Mouse (Mus musculus) hematopoietic stem cell, adult 5-6 weeks (primary cell): ENCODE measurements around the gene Gm10803. TPM values are rescaled to one million over a fixed set of nuclear protein-coding genes. Genes with fewer than 3 reads are reported as not detected.
A peak's percentile ranks its signal among the peaks of the same experiment; 100 is the strongest.

Experiments
- ATAC-seq, 2 experiments: fragments of 125-278 bp in 1 of 2; replicated peaks in 1 of 2; 2 replicates each; pipeline ENCODE4 v1.8.0; 2016 to 2017; ENCODE audit warnings: inconsistent platforms in 2 of 2, mild to moderate bottlenecking in 2 of 2, moderate number of reproducible peaks in 2 of 2, low read depth in 1 of 2, moderate TSS enrichment in 1 of 2; ENCODE audit not compliant: low FRiP score in 2 of 2, poor library complexity in 2 of 2, severe bottlenecking in 2 of 2, insufficient read depth in 1 of 2, low TSS enrichment in 1 of 2
- total RNA-seq: library from RNA; stranded (forward); fragments of 172-1452, 232-1000 nt; gene quantifications from 2 replicates; pipeline ENCODE4 v1.2.3, GENCODE M21; 2017

The Gm10803 gene
- total RNA-seq, 1 experiment from 2014 or later: not detected

DNA sequence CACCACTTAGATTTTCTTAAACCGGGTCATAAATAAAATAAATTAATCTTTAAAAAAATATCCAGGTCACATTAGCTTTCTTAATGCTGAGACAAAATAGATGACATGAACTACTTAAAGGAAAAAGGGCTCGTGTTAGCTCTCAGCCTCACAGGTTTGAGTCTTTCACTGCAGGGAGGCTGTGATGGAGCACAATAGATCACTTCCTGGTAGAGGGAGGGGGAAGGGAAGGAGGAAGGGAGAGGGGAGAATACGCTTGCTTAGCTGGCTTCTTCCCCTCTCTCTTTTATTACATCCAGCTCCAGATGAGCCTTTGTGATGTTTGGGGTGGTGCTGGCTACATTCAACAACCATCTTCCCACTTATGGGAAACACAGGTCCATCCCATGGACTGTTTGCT is 20.9 kb downstream of the Gm10803 start:
- ATAC-seq: no peak

DNA sequence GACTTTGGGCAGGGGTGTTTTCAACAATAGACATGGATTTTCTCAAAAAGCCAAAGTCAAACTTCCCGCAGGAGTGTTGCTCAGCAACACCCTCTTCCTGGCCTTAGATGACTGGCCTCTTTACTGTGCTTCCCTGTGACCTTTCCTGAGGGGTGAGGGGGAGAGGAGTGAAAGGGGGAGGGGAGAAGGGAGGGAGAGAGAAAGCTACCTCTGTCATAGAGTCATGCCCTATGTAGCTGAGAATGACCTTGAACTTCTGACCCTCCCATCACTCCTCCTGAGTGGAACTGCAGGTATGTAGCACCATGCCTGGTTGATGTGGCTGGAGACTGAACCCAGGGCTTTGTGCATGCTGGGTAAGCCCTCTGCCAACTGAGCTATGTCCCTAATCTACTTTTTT is 25.5 kb downstream of the Gm10803 start:
- ATAC-seq: no peak

- ATAC-seq: no peak
Measured at GRCm38 (mm10) chr2:93587446-93587845, 27.1 kb downstream of the Gm10803 start.

DNA sequence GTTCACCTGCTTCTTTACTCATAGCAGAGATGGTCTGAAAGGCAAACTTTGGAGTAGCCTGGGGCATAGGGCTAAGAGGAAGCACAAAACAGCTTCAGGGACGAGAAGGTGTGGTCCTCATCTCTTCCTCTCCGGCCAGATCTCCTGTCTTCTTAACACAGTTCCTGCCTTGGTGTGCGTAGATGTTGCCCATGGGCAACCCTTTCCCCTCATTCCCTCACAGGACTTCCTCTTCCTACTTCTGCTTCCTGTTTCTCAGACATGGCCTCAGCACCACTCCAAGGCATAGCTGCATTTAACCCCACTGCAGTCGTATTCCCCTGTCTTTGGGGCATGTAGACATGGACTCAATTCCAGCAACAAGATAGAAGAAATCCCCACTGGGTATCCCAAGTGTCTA is 29.5 kb downstream of the Gm10803 start:
- peak in 1 of 2 experiments; percentile 33; a peak in 1 of 4 replicates for ATAC-seq

- no peak for ATAC-seq
Measured at GRCm38 (mm10) chr2:93591706-93592105, 31.3 kb downstream of the Gm10803 start.

GRCm38 (mm10) chr2:93592164-93592790 is 31.9 kb downstream of the Gm10803 start:
- ATAC-seq: no peak

DNA sequence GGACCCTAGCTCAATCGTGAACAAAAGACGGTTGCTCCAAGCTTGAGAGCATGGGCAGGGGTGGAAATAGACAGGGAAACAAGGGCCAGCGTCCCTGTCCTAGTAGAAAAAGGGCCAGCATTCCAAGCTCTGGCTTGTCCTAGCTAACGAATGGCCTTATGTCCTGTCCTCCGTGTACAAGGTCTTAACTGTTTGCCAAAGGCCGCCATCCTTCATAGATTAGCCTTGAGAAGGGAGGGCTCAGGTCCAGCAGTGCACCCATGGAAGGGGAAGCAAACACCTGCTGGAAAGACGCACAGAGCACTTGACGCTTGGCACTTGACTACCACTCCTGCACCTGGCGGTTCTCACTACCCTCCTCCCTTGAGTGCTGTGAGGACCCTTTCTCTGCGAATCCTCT is 32.8 kb downstream of the Gm10803 start:
- no peak for ATAC-seq

GRCm38 (mm10) chr2:93597145-93597544 is 36.8 kb downstream of the Gm10803 start:
- no peak for ATAC-seq

DNA sequence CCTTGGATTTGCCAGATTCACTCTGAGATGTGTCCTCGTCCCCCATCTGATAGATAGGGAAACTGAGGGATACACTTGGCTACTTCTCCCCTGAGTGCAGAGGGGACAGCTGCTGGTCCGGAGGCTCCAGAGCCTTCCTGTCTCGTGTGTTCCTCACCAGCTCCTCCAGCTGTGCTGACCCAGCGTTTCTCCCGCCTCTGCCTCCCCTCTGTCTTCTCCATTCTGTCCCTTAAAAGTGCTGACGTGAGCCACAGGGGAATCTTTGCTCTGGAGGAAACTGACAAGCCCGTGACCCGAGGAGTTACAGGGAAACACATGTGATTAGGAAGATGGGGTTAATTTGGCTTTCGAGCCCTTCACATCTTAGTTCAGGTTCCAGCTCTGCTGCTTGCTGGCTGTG is 39.4 kb downstream of the Gm10803 start:
- ATAC-seq: no peak

DNA sequence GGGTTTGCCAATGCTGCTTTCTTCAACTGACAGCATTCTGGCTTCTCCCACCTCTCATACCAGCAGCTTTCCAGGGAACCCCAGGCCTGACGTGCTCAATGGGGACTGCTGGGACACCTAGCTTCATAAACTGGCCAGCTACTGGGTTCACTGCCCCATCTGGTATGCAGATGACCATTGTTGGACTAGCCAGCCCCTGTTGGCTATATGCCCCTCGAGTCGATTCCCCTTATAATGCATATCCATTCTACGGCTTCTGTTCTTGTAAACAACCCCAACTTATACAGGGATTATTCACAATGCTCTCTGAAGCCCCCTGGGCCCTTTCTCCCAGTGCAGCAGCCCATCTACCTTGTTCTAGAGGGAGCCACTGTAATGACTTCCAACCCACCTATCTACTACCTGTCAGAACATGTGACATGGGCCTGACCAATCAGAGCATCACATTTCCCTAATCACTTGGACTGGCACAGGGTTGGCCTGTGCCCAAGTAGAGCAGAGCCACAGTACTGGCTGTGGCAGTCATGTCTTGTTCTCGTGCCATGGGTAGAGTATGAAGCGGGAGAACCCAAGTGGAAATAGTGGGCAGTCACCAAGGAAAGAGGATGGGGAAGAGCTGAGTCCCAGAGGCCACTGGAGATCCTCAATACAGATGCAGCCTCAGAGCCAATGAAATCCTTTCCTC is 44.4 kb downstream of the Gm10803 start:
- ATAC-seq: no peak

- no peak for ATAC-seq
Measured at GRCm38 (mm10) chr2:93608800-93609199, 48.4 kb downstream of the Gm10803 start.

DNA sequence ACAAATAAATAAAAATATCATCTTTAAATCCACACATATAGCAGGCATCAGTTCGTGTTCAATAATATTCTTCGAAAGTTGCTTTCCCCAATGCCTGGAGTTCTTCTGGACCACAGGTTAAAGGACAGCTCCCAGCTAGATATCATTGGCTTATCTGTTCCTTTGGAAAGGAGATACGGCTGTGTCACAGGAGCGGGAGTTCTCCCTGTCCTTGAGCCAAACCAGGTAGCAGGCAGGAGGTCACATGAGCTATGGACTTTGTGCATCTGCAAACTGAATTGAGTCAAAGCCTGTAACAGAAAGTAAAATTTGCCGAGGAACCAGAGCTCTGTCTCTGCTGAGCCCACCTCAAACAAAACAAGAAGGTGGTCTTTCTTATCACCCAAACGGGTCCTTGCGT is 52.7 kb downstream of the Gm10803 start:
- ATAC-seq: no peak

Other genes with a start within 250 kb of the Gm10803 start
- gene Tspan18, start 226.1 kb upstream of the Gm10803 start, total RNA-seq: not detected in 2 replicates
- gene Cd82, start 97.4 kb upstream of the Gm10803 start, total RNA-seq: 59.6 and 64.5 TPM in 2 replicates
- gene Alx4, start 81.8 kb downstream of the Gm10803 start, total RNA-seq: not detected in 2 replicates